Mouse (Mus musculus) heart, embryonic 11.5 days (tissue): ENCODE results near the gene Ttc28. TPM values are rescaled to one million over a fixed set of nuclear protein-coding genes. Genes with fewer than 3 reads are reported as not detected.

ENCODE experiments used
- ATAC-seq: fragments of 200-750 bp; cut with Nextera tagmentation; replicated peaks from 2 replicates; pipeline ENCODE4 v1.8.0; 2017; ENCODE audit warnings: moderate library complexity; ENCODE audit not compliant: insufficient number of reproducible peaks, low FRiP score, low TSS enrichment
- H3K27ac ChIP-seq: fragments of 300-500 bp; sonication (generic); 2 replicates; pipeline ENCODE4 v1.5.1; 2014; ENCODE audit warnings: mild to moderate bottlenecking, low read depth, low read length
- H3K27me3 ChIP-seq: fragments of 300-500 bp; sonication (generic); 2 replicates; pipeline ENCODE4 v1.6.1; 2014; ENCODE audit warnings: mild to moderate bottlenecking, low read length, mixed read lengths; ENCODE audit not compliant: control insufficient read depth, insufficient read depth
- H3K36me3 ChIP-seq: fragments of 300-500 bp; sonication (generic); 2 replicates; pipeline ENCODE4 v1.6.1; 2014; ENCODE audit warnings: mild to moderate bottlenecking, low read length, moderate library complexity, mixed read lengths; ENCODE audit not compliant: control insufficient read depth, insufficient read depth
- H3K4me1 ChIP-seq: fragments of 300-500 bp; sonication (generic); 2 replicates; pipeline ENCODE4 v1.6.1; 2014; ENCODE audit warnings: low read length; ENCODE audit not compliant: control insufficient read depth, insufficient read depth
- H3K4me2 ChIP-seq: fragments of 300-500 bp; sonication (generic); 2 replicates; pipeline ENCODE4 v1.6.1; 2014; ENCODE audit warnings: mild to moderate bottlenecking, moderate library complexity
- H3K4me3 ChIP-seq: fragments of 300-500 bp; sonication (generic); 2 replicates; pipeline ENCODE4 v1.5.1; 2014; ENCODE audit warnings: low read depth, low read length
- H3K9ac ChIP-seq: fragments of 300-500 bp; sonication (generic); 2 replicates; pipeline ENCODE4 v1.6.1; 2014; ENCODE audit warnings: mild to moderate bottlenecking, low read depth, low read length, moderate library complexity
- H3K9me3 ChIP-seq: fragments of 300-500 bp; sonication (generic); replicated peaks from 2 replicates; pipeline ENCODE4 v1.6.1; 2016; ENCODE audit warnings: low read length; ENCODE audit not compliant: control insufficient read depth
- WGBS: fragments of 180-500 bp; shearing (Covaris S2); extraction: QIAGEN DNeasy Blood & Tissue Kit; methylation state at CpG from one replicate; pipeline ENCODE4 v1.1.7; 2014; ENCODE audit not compliant: insufficient replicate concordance; 5-methylcytosine and 5-hydroxymethylcytosine counted together
- polyA plus RNA-seq: library from polyadenylated mRNA; unstranded; fragments of >200 nt; fragmentation: Nextera tagmentation; extraction: Ambion mirVana; gene quantifications from 2 replicates; pipeline ENCODE4 v1.2.1, GENCODE M21; 2014

Gene Ttc28
- polyA plus RNA-seq, 1 experiment from 2014 or later, result 8.1 TPM

DNA sequence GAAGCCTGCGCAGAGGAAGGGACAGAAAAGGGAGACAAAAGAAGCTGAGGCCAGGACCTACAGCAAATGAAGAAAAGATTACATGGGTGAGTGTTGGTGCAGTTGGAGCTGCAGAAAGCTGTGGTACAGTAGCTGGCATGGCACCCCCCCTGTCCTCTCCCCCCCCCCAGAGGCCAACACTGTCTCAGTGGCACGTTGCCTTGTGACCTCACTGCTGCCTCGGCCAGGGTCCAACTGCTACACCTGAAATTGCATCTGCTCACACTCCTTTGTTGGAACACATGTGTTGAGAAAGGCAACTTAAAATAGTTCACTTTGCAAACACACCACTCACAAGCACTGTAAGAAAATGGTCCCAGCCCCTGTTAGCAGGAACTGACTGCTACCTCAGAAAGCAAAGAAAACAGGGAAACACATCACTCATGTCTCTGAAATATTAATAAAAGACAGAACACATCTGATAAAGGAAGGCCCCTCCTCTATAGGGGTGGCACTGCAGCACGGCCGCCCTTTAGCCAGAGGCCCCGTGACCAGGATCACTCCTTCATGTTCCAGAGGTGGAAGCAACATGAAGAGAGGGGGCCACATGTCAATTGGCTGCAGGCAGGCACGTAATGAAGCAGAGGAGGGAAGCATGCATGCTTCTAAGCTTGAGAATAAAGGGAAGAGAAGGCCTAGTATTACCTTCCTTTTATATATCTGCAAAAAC is 301.8 kb downstream of the Ttc28 start:
- no peak for ATAC-seq
- 73% methylated on average over 7 of the region's 7 CpGs for WGBS
- Histone ChIP-seq H3K4me2 (no peak overlapping the region), H3K4me1 (peaks cover 6% of the 10 kb centered on the region), H3K4me3 (no peak overlapping the region), H3K9ac (no peak overlapping the region), H3K9me3 (no peaks in the 10 kb centered on the region), H3K36me3 (no peaks in the 10 kb centered on the region), H3K27ac (no peak overlapping the region), H3K27me3 (no peaks in the 10 kb centered on the region)

- H3K4me2 ChIP-seq, result no peak overlapping the region
- no peaks in the 10 kb centered on the region for H3K36me3 ChIP-seq
- no peaks in the 10 kb centered on the region for H3K27me3 ChIP-seq
- H3K9me3 ChIP-seq, result no peaks in the 10 kb centered on the region
- H3K4me3 ChIP-seq, result no peak overlapping the region
- H3K4me1 ChIP-seq, result 0 out of 2 replicates have a peak, but pooled peaks cover 6% of the 10 kb centered on the region
- 39% methylated on average over 11 of the region's 11 CpGs for WGBS
- ATAC-seq, result no peak
- no peak overlapping the region for H3K27ac ChIP-seq
- H3K9ac ChIP-seq, result no peak overlapping the region
Observed at GRCm38 (mm10) chr5:111186600-111186999, 307.0 kb downstream of the Ttc28 start.

- H3K27me3 ChIP-seq, result no peaks in the 10 kb centered on the region
- H3K4me1 ChIP-seq, result peaks cover 16% of the 10 kb centered on the region; the same call in 1 of the 2 replicates
- no peak for ATAC-seq
- H3K27ac ChIP-seq, result no peak overlapping the region
- no peak overlapping the region for H3K4me2 ChIP-seq
- H3K9me3 ChIP-seq, result no peaks in the 10 kb centered on the region
- H3K36me3 ChIP-seq, result no peaks in the 10 kb centered on the region
- H3K4me3 ChIP-seq, result no peak overlapping the region
- no peak overlapping the region for H3K9ac ChIP-seq
- 86% methylated on average over 9 of the region's 9 CpGs for WGBS
Observed at GRCm38 (mm10) chr5:111191972-111192371, 312.4 kb downstream of the Ttc28 start.

DNA sequence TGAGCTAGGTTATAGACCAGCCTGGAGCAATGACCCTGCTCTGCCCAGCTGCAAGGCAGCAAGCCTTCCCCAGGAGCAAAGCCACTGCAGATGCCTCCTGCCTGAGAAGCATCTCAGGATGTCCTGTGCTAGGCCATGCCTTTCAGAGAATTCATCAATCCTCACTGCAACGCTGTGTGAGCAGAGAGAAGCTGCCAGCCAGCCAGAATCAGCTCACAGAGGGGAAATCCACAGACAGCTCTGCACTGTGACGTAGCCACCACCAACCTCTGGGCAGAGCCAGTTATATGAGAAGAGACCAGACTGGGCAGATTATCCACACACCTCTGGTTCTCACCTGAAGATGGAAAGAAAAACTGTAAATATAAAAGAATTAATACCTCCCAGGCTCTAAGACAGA is 315.2 kb downstream of the Ttc28 start:
- Histone ChIP-seq H3K9ac (no peak overlapping the region), H3K36me3 (no peaks in the 10 kb centered on the region), H3K27ac (no peak overlapping the region), H3K9me3 (no peaks in the 10 kb centered on the region), H3K27me3 (no peaks in the 10 kb centered on the region), H3K4me3 (no peak overlapping the region), H3K4me2 (no peak overlapping the region), H3K4me1 (peaks cover 18% of the 10 kb centered on the region; the same call in 1 of the 2 replicates)
- no peak for ATAC-seq
- WGBS, result 64% methylated on average over 2 of the region's 2 CpGs

DNA sequence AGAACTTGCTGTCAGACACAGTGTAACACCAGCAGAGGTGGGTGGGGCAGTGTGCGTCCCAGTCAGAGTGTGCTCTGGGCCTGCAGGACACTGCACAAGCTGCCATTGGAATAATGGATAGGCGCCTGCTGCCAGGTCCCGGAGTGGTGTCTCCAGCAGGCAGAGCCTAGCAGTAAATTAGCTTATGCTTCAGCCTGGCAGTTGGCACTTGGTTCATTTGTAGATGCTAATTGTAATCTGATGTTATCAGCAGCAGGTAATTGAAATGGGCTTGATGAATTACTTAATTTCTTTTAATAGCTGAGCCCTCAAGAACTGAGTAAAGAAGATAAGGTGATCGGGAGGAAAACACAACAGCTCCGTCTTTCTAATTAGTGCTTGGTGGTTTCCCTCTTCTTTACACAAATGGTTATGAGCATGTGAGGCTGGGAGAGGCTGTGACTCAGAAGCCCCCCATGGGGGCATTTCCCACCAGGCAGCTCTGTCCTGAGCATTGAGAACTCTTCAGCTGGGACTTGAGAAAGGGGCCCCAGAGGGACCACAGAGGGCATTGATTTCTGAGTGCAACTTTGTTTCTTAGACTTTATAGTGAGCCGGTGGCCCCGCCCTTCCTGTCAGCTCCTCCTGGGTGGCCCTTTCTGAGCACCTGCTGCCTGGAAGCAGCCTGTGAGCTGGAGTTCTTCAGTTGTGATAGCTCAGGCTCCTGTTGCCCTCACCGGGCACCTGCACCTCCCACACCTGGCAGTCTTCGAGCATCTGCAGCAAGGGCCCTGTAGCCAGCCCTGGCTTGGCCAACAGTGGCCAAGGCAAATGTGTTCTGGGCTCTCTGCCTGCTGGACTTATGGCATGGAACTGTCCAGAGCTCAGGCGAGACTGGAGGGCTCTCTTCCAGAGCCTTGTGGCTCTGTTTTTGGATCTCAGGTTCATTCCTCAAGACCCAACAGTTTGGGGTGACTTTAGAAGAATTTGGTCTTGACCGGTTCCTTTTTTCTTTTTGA is 316.2 kb downstream of the Ttc28 start:
- 49% methylated on average over 11 of the region's 11 CpGs for WGBS
- ATAC-seq, result no peak
- no peak overlapping the region for H3K27ac ChIP-seq
- peaks cover 16% of the 10 kb centered on the region; the same call in 1 of the 2 replicates for H3K4me1 ChIP-seq
- H3K9ac ChIP-seq, result no peak overlapping the region
- no peaks in the 10 kb centered on the region for H3K9me3 ChIP-seq
- H3K27me3 ChIP-seq, result no peaks in the 10 kb centered on the region
- H3K4me3 ChIP-seq, result no peak overlapping the region
- no peak overlapping the region for H3K4me2 ChIP-seq
- H3K36me3 ChIP-seq, result no peaks in the 10 kb centered on the region

- H3K4me1 ChIP-seq, result peaks cover 20% of the 10 kb centered on the region
- no peak overlapping the region for H3K4me2 ChIP-seq
- no peak overlapping the region for H3K9ac ChIP-seq
- WGBS, result 64% methylated on average over 15 of the region's 15 CpGs
- H3K36me3 ChIP-seq, result no peaks in the 10 kb centered on the region
- ATAC-seq, result no peak
- no peaks in the 10 kb centered on the region for H3K9me3 ChIP-seq
- no peak overlapping the region for H3K27ac ChIP-seq
- H3K27me3 ChIP-seq, result peaks cover 3% of the 10 kb centered on the region; the same call in 1 of the 2 replicates
- H3K4me3 ChIP-seq, result no peak overlapping the region
Observed at GRCm38 (mm10) chr5:111197727-111198126, 318.1 kb downstream of the Ttc28 start.

DNA sequence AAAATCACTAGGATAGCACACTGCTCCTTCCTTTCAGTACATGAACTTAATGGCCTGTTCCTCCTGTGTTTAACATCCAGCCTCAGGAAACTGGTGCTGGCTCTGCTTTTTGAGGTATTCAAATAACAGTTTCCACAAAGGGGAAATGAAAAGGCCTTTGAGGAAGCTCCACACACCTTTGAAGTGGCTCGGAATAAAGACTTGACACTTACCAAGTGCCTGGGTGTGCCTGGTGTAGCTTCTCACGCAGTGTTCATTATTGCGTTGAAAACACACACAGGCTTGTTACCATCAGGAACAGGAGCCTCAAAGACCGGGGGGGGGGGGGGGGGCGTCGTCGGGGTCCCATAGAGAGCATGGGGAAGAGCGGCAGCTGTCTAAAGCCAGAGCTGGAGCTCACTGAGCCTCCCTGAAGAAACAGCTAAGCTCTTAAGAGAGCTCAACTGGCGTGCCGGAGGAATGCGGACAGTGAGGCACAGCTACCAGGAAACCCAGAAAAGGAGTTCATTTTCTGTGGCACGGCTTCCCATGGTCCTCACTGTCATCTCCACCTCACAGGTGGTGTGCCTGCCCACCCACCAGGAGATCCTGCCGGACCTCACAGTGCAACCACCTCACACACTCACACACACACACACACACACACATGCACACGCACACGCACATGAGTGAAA is 320.7 kb downstream of the Ttc28 start:
- H3K27ac ChIP-seq, result no peak overlapping the region
- H3K36me3 ChIP-seq, result no peaks in the 10 kb centered on the region
- peaks cover 5% of the 10 kb centered on the region; the same call in 1 of the 2 replicates for H3K27me3 ChIP-seq
- no peaks in the 10 kb centered on the region for H3K9me3 ChIP-seq
- no peak overlapping the region for H3K4me3 ChIP-seq
- peaks cover 17% of the 10 kb centered on the region for H3K4me1 ChIP-seq
- no peak overlapping the region for H3K4me2 ChIP-seq
- WGBS, result 55% methylated on average over 15 of the region's 15 CpGs
- no peak overlapping the region for H3K9ac ChIP-seq
- ATAC-seq, result no peak

DNA sequence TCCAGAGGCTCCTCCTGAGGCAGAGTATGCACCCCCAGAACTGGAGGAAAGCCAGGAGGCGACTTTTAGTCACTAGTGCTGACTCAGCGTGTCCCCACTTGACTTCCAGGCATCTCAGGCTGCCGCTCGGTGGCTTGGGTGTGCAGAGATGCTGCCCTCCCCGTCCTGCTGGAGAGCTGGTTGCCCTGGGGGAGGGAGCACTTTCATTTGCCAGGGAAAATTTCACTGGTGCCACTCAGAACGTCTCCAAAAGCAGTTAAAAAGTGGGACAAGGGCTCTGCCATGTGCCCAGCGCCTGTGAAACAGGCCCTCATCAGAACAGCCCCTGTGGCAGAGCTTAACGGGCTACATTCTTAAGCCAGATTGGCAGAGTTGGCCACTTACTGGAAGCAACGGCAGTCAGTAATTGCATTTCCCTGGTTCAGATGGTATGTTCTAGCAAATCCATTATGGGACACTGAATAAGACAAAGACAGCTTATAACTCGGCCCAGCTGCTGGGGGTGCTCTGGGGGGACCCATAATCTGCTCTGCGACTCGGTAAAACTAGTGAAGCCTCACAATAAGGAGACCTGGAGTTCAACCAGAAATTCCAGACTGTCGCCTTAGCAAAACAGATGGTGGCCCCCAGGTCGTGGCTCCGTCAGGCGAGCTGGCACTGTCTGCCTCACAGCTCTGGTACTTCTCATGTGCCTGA is 321.5 kb downstream of the Ttc28 start:
- H3K4me1 ChIP-seq, result peaks cover 15% of the 10 kb centered on the region
- ATAC-seq, result no peak

More for the DNA sequence above, 321.5 kb downstream of the Ttc28 start:
- no peaks in the 10 kb centered on the region for H3K9me3 ChIP-seq
- H3K9ac ChIP-seq, result no peak overlapping the region
- H3K36me3 ChIP-seq, result no peaks in the 10 kb centered on the region
- 61% methylated on average over 16 of the region's 16 CpGs for WGBS
- H3K27ac ChIP-seq, result no peak overlapping the region
- peaks cover 5% of the 10 kb centered on the region; the same call in 1 of the 2 replicates for H3K27me3 ChIP-seq
- H3K4me3 ChIP-seq, result no peak overlapping the region
- H3K4me2 ChIP-seq, result no peak overlapping the region
